Comparison of ENCODE assay signal across 11 mouse cellular contexts in the genomic region with DNA sequence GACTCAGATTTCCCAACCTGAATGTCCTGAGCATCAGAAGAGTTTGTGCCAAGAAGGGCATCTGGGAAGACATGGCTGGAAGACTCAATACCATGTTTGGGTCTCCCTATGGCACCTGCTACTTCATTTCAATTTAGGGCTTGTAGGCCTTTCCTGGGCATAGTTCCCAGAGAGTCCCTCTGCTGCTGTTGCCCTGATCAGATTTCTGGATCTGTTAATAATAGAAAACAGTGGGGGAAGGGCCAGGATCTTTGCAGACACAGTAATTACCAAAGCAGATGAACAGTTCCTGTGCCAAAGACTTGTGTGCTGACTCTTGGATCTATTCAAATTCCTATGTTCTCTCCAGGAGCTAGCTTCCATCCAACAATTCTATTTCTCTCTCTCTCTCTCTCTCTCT. TPM values are rescaled to one million over a fixed set of nuclear protein-coding genes. Genes with fewer than 3 reads are reported as not detected.
DNase-seq lines count a peak whose midpoint lies in the region; ATAC-seq lines count a peak whose summit lies in the region.
"Had no signal": no experiment of that assay in that cellular context is flagged by ENCODE, and none has a peak within 500 bp of the region (broad histone marks: within the 10 kb centered on the region; RNA-seq: fewer than 3 reads in every experiment).

No protein-coding gene starts in this region.

- H3K9ac ChIP-seq in hindbrain, embryonic 15.5 days = no peak overlapping the region

- no peak overlapping the region for H3K4me2 ChIP-seq in hindbrain, embryonic 15.5 days

- no peak for DNase-seq in hindbrain, embryonic 10.5 days (ENCODE audit: low spot score)
- DNase-seq in adipocyte (ENCODE audit: low spot score) = peak; percentile 17
- peak; percentile 90 to 93 for DNase-seq in cerebellum, postnatal 10 days
- peak; percentile 84 for DNase-seq in layer of hippocampus, adult 9-11 months
- no peak for DNase-seq in adrenal gland, adult 8-10 months
- no peak for DNase-seq in spleen, postnatal 4 days (ENCODE audit: low spot score in 2 of 2)
- DNase-seq: adrenal gland, postnatal 14 days; kidney, postnatal 25 days; lung, adult 18-20 months had no signal

- H3K36me3 ChIP-seq in hindbrain, embryonic 15.5 days = no peaks in the 10 kb centered on the region
- no peaks in the 10 kb centered on the region for H3K36me3 ChIP-seq in hindbrain, embryonic 10.5 days

- no peaks in the 10 kb centered on the region for H3K9me3 ChIP-seq in hindbrain, embryonic 15.5 days
- no peaks in the 10 kb centered on the region for H3K9me3 ChIP-seq in hindbrain, embryonic 10.5 days

- no peaks in the 10 kb centered on the region for H3K27me3 ChIP-seq in hindbrain, embryonic 15.5 days
- H3K27me3 ChIP-seq in hindbrain, embryonic 10.5 days (ENCODE audit: insufficient read depth, poor library complexity, severe bottlenecking) = no peaks in the 10 kb centered on the region

- no peak overlapping the region for H3K27ac ChIP-seq in hindbrain, embryonic 15.5 days (replicated peaks)
- no peak overlapping the region for H3K27ac ChIP-seq in hindbrain, embryonic 10.5 days

- peak; percentile 54; the same call in 1 of the 2 replicates for ATAC-seq in hindbrain, embryonic 15.5 days (ENCODE audit: low FRiP score, low read depth)

- no peak overlapping the region for H3K4me3 ChIP-seq in hindbrain, embryonic 15.5 days
- H3K4me3 ChIP-seq in hindbrain, embryonic 10.5 days = no peak overlapping the region

- peaks cover 11% of the 10 kb centered on the region for H3K4me1 ChIP-seq in hindbrain, embryonic 15.5 days (replicated peaks)
- peaks cover 11% of the 10 kb centered on the region for H3K4me1 ChIP-seq in hindbrain, embryonic 10.5 days (replicated peaks)

RNA-seq across cellular contexts. Expression of a gene that starts 4.0 kb away (rescaled TPM):
- polyA plus RNA-seq in hindbrain, embryonic 15.5 days (2015; fragmentation: Nextera tagmentation; extraction: Ambion mirVana) = 5.6 and 6.1 TPM in 2 replicates
- 1.1 and 1.3 TPM in 2 replicates for polyA plus RNA-seq in hindbrain, embryonic 10.5 days (2016; fragmentation: Nextera tagmentation; extraction: Ambion mirVana)
- total RNA-seq in adrenal gland, adult 8-10 months (2022) = 1 to 10 TPM; 1.1 to 2.1 (median 1.5) TPM
- total RNA-seq: heart, postnatal 14 days had no signal

RNA-seq across cellular contexts. Expression of a gene that starts 5.4 kb away (rescaled TPM):
- polyA plus RNA-seq in hindbrain, embryonic 15.5 days (2015; fragmentation: Nextera tagmentation; extraction: Ambion mirVana) = 23.9 and 25.1 TPM in 2 replicates
- 34.0 and 45.5 TPM in 2 replicates for polyA plus RNA-seq in hindbrain, embryonic 10.5 days (2016; fragmentation: Nextera tagmentation; extraction: Ambion mirVana)
- 10 to 100 TPM; 14.1 to 23.0 (median 17.8) TPM for total RNA-seq in adrenal gland, adult 8-10 months (2022)

RNA-seq across cellular contexts. Expression of a gene that starts 32.8 kb away (rescaled TPM):
- 48.7 and 51.1 TPM in 2 replicates for polyA plus RNA-seq in hindbrain, embryonic 15.5 days (2015; fragmentation: Nextera tagmentation; extraction: Ambion mirVana)
- 84.6 and 100 TPM in 2 replicates for polyA plus RNA-seq in hindbrain, embryonic 10.5 days (2016; fragmentation: Nextera tagmentation; extraction: Ambion mirVana)
- 10 to 100 TPM; 27.1 to 29.4 (median 28.1) TPM for total RNA-seq in adrenal gland, adult 8-10 months (2022)

RNA-seq across cellular contexts. Expression of a gene that starts 49.4 kb away (rescaled TPM):
- polyA plus RNA-seq in hindbrain, embryonic 15.5 days (2015; fragmentation: Nextera tagmentation; extraction: Ambion mirVana) = 8.1 and 8.3 TPM in 2 replicates
- 8.7 and 9.6 TPM in 2 replicates for polyA plus RNA-seq in hindbrain, embryonic 10.5 days (2016; fragmentation: Nextera tagmentation; extraction: Ambion mirVana)
- total RNA-seq in adrenal gland, adult 8-10 months (2022) = 10 to 100 TPM; 14.3 to 20.2 (median 18.3) TPM

RNA-seq across cellular contexts. Expression of a gene that starts 49.4 kb away (rescaled TPM):
- 20.0 and 21.5 TPM in 2 replicates for polyA plus RNA-seq in hindbrain, embryonic 15.5 days (2015; fragmentation: Nextera tagmentation; extraction: Ambion mirVana)
- polyA plus RNA-seq in hindbrain, embryonic 10.5 days (2016; fragmentation: Nextera tagmentation; extraction: Ambion mirVana) = 17.4 and 19.4 TPM in 2 replicates
- 10 to 100 TPM; 27.1 to 33.2 (median 29.0) TPM for total RNA-seq in adrenal gland, adult 8-10 months (2022)

Comparison
In these comparisons a context has a peak if more than half of its experiments do, and no peak if none do; other contexts are left out.
1. DNase-seq: peak in adipocyte (single experiment), cerebellum, postnatal 10 days (2 of 2) and layer of hippocampus, adult 9-11 months (single experiment); none in hindbrain, embryonic 10.5 days (single experiment), adrenal gland, adult 8-10 months (single experiment) and spleen, postnatal 4 days (0 of 2).